8 mouse cellular contexts compared by ENCODE assay signal in the genomic region with DNA sequence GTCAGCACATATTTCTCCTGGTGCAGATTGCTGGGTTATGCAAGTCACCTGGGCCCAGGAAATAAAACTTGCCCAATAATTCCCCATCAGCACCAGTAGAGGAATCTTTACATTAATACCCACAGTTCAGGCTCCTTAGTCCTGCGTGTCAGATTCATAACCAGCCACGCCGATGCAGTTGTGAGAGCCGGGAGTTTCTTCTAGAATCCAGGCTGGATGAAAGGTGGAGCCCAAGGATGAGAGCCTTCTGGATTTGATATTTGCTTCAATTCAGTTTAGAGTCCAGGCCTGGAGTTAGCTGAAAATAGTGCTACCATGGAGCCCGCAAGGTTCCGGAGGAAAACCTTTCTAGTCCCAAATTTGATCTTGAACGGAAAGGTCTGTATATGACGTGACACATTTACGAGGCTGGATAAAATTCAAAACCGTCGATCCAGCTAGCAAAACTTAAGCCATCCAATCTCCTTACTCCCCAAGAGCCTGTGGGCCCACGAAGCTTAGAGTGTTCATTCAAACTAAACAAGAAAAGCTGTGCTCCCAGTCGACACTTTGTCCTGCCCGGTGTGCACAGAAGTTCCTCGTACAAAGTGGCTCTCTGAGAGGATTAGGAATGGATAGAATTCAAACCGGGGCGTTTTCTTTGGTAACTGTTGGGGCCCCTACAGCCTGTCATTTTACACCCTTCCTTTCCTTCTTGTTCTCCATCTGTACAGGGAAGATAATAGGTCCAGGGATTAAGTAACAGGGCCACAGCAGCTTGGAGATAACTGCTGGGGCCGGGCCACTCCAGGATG. TPM values are rescaled to one million over a fixed set of nuclear protein-coding genes. Genes with fewer than 3 reads are reported as not detected.
DNase-seq lines count a peak whose midpoint lies in the region; ATAC-seq and TF ChIP-seq lines count a peak whose summit lies in the region.

No protein-coding gene starts in this region.

- no peak for TF ChIP-seq CTCF in left cerebral cortex, adult 2 months (IDR thresholded peaks at IDR 0.05)

- intact Hi-C loops in left cerebral cortex, adult 2 months (cut with DNase I), result loop anchor here (2.0 kb wide), 1 partner anchor 61 kb away; no protein-coding TSS in a partner anchor
- intact Hi-C loops in left cerebral cortex, postnatal 10 days (cut with DNase I), result no loop called here

- H3K9me3 ChIP-seq in hindbrain, embryonic 14.5 days (ENCODE audit: control insufficient read depth, low read length), result peaks cover 6% of the 10 kb centered on the region; the same call in 1 of the 2 replicates
- peaks cover 4% of the 10 kb centered on the region; the same call in 1 of the 2 replicates for H3K9me3 ChIP-seq in midbrain, embryonic 13.5 days

- no peaks in the 10 kb centered on the region for H3K36me3 ChIP-seq in hindbrain, embryonic 14.5 days (replicated peaks; ENCODE audit: control insufficient read depth, insufficient read depth)
- H3K36me3 ChIP-seq in midbrain, embryonic 13.5 days, result no peaks in the 10 kb centered on the region

- peak overlapping the region; percentile 83 for H3K4me2 ChIP-seq in hindbrain, embryonic 14.5 days (replicated peaks)
- peak overlapping the region; percentile 85 for H3K4me2 ChIP-seq in midbrain, embryonic 13.5 days (replicated peaks)

- no peaks in the 10 kb centered on the region for H3K27me3 ChIP-seq in hindbrain, embryonic 14.5 days (ENCODE audit: control insufficient read depth, insufficient read depth, low read length)
- H3K27me3 ChIP-seq in midbrain, embryonic 13.5 days, result no peaks in the 10 kb centered on the region

- WGBS in hindbrain, embryonic 14.5 days, result 40% methylated on average over 18 of the region's 18 CpGs
- 12% methylated on average over 18 of the region's 18 CpGs for WGBS in midbrain, embryonic 13.5 days

- H3K4me3 ChIP-seq in left cerebral cortex, adult 2 months, result peak overlapping the region; percentile 72
- H3K4me3 ChIP-seq in hindbrain, embryonic 14.5 days (replicated peaks; ENCODE audit: low read length), result peak overlapping the region; percentile 77
- H3K4me3 ChIP-seq in midbrain, embryonic 13.5 days (replicated peaks), result peak overlapping the region; percentile 91

- H3K4me1 ChIP-seq in hindbrain, embryonic 14.5 days (replicated peaks; ENCODE audit: control insufficient read depth, insufficient read depth, low read length), result peaks cover 32% of the 10 kb centered on the region
- H3K4me1 ChIP-seq in midbrain, embryonic 13.5 days (replicated peaks), result peaks cover 33% of the 10 kb centered on the region

- DNase-seq in left cerebral cortex, adult 2 months (ENCODE audit: extremely low spot score in 1 of 2, low spot score in 2 of 2), result no peak
- no peak for DNase-seq in left cerebral cortex, postnatal 10 days (ENCODE audit: extremely low spot score in 1 of 2, low spot score in 2 of 2)
- DNase-seq in hindbrain, embryonic 14.5 days (ENCODE audit: low spot score), result no peak
- DNase-seq in cerebellum, adult 8-10 months, result no peak
- DNase-seq in urinary bladder, postnatal 10 days (ENCODE audit: low spot score), result no peak
- no peak for DNase-seq in cerebellum, postnatal 10 days

- H3K27ac ChIP-seq in left cerebral cortex, adult 2 months, result peak overlapping the region; percentile 88
- peak overlapping the region; percentile 81; the same call in 1 of the 2 replicates for H3K27ac ChIP-seq in hindbrain, embryonic 14.5 days
- H3K27ac ChIP-seq in midbrain, embryonic 13.5 days, result peak overlapping the region; percentile 85; the same call in 1 of the 2 replicates

- peak overlapping the region; percentile 89 for H3K9ac ChIP-seq in hindbrain, embryonic 14.5 days
- H3K9ac ChIP-seq in midbrain, embryonic 13.5 days (replicated peaks), result peak overlapping the region; percentile 95

- ATAC-seq in common myeloid progenitor, adult 5-6 weeks (replicated peaks; ENCODE audit: low read depth, poor library complexity, severe bottlenecking), result peak; percentile 43
- ATAC-seq in hindbrain, embryonic 14.5 days (ENCODE audit: low FRiP score), result no peak
- ATAC-seq in midbrain, embryonic 13.5 days, result no peak

RNA-seq across cellular contexts. Expression of a gene that starts 1.0 kb away (rescaled TPM):
- total RNA-seq in left cerebral cortex, adult 2 months (2021), result 10 to 100 TPM; 91.0 to 91.6 TPM
- total RNA-seq in left cerebral cortex, postnatal 10 days (2021), result 100 to 1,000 TPM; 136 to 158 TPM
- total RNA-seq in common myeloid progenitor, adult 5-6 weeks (2017), result 35.7 and 37.3 TPM in 2 replicates
- polyA plus RNA-seq in hindbrain, embryonic 14.5 days (2014; fragmentation: Nextera tagmentation; extraction: Ambion mirVana), result 16.8 and 20.5 TPM in 2 replicates
- 15.5 and 16.4 TPM in 2 replicates for polyA plus RNA-seq in midbrain, embryonic 13.5 days (2015; fragmentation: Nextera tagmentation; extraction: Ambion mirVana)

RNA-seq across cellular contexts. Expression of a gene that starts 44.2 kb away (rescaled TPM):
- total RNA-seq in left cerebral cortex, adult 2 months (2021), result 1 to 10 TPM; 7.1 to 8.1 TPM
- 1 to 10 TPM; 6.4 to 6.8 TPM for total RNA-seq in left cerebral cortex, postnatal 10 days (2021)
- total RNA-seq in common myeloid progenitor, adult 5-6 weeks (2017), result 4.8 and 7.0 TPM in 2 replicates
- 4.7 and 6.4 TPM in 2 replicates for polyA plus RNA-seq in hindbrain, embryonic 14.5 days (2014; fragmentation: Nextera tagmentation; extraction: Ambion mirVana)
- 4.2 and 4.6 TPM in 2 replicates for polyA plus RNA-seq in midbrain, embryonic 13.5 days (2015; fragmentation: Nextera tagmentation; extraction: Ambion mirVana)
